Mouse (Mus musculus) neural tube, embryonic 12.5 days (tissue): ENCODE measurements around the gene Baiap2. TPM values are rescaled to one million over a fixed set of nuclear protein-coding genes. Genes with fewer than 3 reads are reported as not detected.

ENCODE experiments used
- ATAC-seq: fragments of 200-750 bp; cut with Nextera tagmentation; 2 replicates; pipeline ENCODE4 v1.8.0; 2017; ENCODE audit warnings: low read depth, mild to moderate bottlenecking, moderate TSS enrichment, moderate library complexity; ENCODE audit not compliant: low FRiP score
- H3K27ac ChIP-seq: fragments of 300-500 bp; sonication (generic); 2 replicates; pipeline ENCODE4 v1.5.1; 2016
- H3K27me3 ChIP-seq: fragments of 300-500 bp; sonication (generic); replicated peaks from 2 replicates; pipeline ENCODE4 v1.6.1; 2016; ENCODE audit warnings: mild to moderate bottlenecking
- H3K36me3 ChIP-seq: fragments of 300-500 bp; sonication (generic); 2 replicates; pipeline ENCODE4 v1.6.1; 2016; ENCODE audit warnings: mild to moderate bottlenecking
- H3K4me1 ChIP-seq: fragments of 300-500 bp; sonication (generic); 2 replicates; pipeline ENCODE4 v1.6.1; 2016
- H3K4me2 ChIP-seq: fragments of 300-500 bp; sonication (generic); replicated peaks from 2 replicates; pipeline ENCODE4 v1.6.1; 2016; ENCODE audit warnings: mild to moderate bottlenecking
- H3K4me3 ChIP-seq: fragments of 300-500 bp; sonication (generic); 2 replicates; pipeline ENCODE4 v1.5.1; 2016
- H3K9ac ChIP-seq: fragments of 300-500 bp; sonication (generic); 2 replicates; pipeline ENCODE4 v1.6.1; 2016; ENCODE audit warnings: mild to moderate bottlenecking
- H3K9me3 ChIP-seq: fragments of 300-500 bp; sonication (generic); 2 replicates; pipeline ENCODE4 v1.6.1; 2016; ENCODE audit warnings: mild to moderate bottlenecking
- WGBS: fragments of 180-500 bp; shearing (Covaris S2); methylation state at CpG from one replicate; pipeline ENCODE4 v1.1.7; 2016; 5-methylcytosine and 5-hydroxymethylcytosine counted together
- polyA plus RNA-seq: library from polyadenylated mRNA; unstranded; fragments of >200 nt; fragmentation: Nextera tagmentation; extraction: Ambion mirVana; gene quantifications from 2 replicates; pipeline ENCODE4 v1.2.1, GENCODE M21; 2016

The Baiap2 gene
- polyA plus RNA-seq, 1 experiment from 2014 or later = 11.8 TPM

DNA sequence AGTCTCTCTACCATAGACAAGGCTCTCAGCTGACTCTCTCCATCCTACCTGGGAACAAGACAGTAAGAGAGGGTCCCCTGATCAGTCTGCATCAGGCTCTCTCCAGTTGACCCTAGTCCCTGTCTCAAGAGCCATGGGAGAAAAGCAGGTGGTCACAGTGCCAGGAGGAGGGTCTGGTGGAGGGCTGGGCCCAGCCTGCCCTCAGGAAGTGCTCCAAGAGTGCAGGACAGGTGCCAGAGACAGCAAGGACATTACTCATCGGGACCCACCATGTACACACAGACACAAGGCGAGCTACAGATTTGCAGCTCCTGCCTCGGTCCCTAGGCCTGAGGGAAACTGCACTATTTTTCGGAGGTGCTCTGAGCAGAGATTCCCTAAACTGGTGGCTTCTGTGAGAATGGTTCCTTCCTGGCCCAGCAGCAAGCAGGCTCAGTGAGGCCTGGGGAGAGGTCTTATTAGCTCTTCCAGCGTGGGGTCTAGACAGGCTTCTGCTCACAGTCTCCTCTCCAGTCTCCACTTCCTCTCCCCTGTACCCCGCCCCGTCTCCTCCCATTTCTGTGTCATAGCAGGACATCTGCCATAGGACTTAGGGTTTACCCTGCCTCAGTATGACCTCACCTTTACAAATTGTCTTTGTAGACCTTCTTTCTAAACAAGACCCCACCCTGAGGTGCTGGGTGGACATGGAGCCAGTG, 99.7 kb downstream of the Baiap2 start:
- WGBS = 74% methylated on average over 7 of the region's 7 CpGs

GRCm38 (mm10) chr11:120045341-120045740, 102.8 kb downstream of the Baiap2 start:
- Histone ChIP-seq H3K9me3 (no peaks in the 10 kb centered on the region), H3K4me2 (peak overlapping the region; percentile 98), H3K27me3 (peaks cover 36% of the 10 kb centered on the region), H3K36me3 (no peaks in the 10 kb centered on the region), H3K4me1 (peaks cover 36% of the 10 kb centered on the region), H3K27ac (no peak overlapping the region), H3K9ac (peak overlapping the region; percentile 83; the same call in 1 of the 2 replicates), H3K4me3 (peak overlapping the region; percentile 64; the same call in 1 of the 2 replicates)
- no peak for ATAC-seq
- 56% methylated on average over 4 of the region's 4 CpGs for WGBS

More for the DNA sequence above, 99.7 kb downstream of the Baiap2 start:
- H3K4me2 ChIP-seq = no peak overlapping the region
- no peak for ATAC-seq
- peaks cover 14% of the 10 kb centered on the region for H3K27me3 ChIP-seq
- peaks cover 25% of the 10 kb centered on the region; the same call in 1 of the 2 replicates for H3K4me1 ChIP-seq
- H3K27ac ChIP-seq = no peak overlapping the region
- no peak overlapping the region for H3K9ac ChIP-seq
- H3K4me3 ChIP-seq = no peak overlapping the region
- no peaks in the 10 kb centered on the region for H3K36me3 ChIP-seq
- H3K9me3 ChIP-seq = no peaks in the 10 kb centered on the region

GRCm38 (mm10) chr11:120045839-120046552, 103.4 kb downstream of the Baiap2 start:
- Histone ChIP-seq H3K4me2 (peak overlapping the region; percentile 98), H3K9ac (peak overlapping the region; percentile 83), H3K27me3 (peaks cover 36% of the 10 kb centered on the region), H3K36me3 (no peaks in the 10 kb centered on the region), H3K4me1 (peaks cover 38% of the 10 kb centered on the region), H3K9me3 (no peaks in the 10 kb centered on the region), H3K4me3 (peak overlapping the region; percentile 64), H3K27ac (0 out of 2 replicates have a peak overlapping the region, but pooled peaks have one; percentile 11)
- 52% methylated on average over 11 of the region's 11 CpGs for WGBS
- ATAC-seq = no peak

DNA sequence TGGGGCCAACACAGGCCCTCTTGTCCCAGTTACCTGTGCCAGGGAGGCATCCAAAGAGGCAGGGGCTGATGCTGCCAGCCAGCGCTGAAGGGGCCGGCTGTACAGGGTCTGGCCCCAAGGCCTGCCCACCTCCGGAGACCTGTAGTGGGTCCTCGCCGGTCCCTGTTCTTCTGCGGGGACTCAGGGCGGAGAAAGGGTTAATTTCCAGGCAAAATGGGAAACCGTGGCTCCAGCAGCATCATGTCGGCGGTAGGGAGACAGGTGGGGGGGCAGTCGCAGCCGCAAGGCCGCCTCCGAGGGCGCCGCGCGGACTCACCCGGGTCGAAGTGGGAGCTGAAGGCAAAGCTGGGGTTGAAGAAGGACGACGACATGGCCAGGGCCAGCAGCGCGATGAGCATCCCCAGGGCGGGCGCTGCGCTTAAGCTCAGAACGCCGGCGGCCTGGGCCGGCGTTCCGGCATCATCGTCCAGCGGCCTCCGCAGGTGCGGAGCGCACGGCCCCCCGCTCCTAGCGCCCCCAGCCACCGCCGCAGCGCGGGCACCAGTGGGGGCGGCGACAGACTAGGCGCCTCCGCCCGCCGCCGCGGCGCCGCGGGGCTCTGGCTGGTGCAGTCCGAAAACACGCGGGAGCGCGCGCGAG, 104.1 kb downstream of the Baiap2 start, which contains the start of gene Aatk:
Gene Aatk (minus strand): TSS at position 615 of the 639 bp plus-strand sequence.
- H3K27me3 ChIP-seq = peaks cover 36% of the 10 kb centered on the region
- H3K4me1 ChIP-seq = peaks cover 40% of the 10 kb centered on the region
- no peak for ATAC-seq

DNA sequence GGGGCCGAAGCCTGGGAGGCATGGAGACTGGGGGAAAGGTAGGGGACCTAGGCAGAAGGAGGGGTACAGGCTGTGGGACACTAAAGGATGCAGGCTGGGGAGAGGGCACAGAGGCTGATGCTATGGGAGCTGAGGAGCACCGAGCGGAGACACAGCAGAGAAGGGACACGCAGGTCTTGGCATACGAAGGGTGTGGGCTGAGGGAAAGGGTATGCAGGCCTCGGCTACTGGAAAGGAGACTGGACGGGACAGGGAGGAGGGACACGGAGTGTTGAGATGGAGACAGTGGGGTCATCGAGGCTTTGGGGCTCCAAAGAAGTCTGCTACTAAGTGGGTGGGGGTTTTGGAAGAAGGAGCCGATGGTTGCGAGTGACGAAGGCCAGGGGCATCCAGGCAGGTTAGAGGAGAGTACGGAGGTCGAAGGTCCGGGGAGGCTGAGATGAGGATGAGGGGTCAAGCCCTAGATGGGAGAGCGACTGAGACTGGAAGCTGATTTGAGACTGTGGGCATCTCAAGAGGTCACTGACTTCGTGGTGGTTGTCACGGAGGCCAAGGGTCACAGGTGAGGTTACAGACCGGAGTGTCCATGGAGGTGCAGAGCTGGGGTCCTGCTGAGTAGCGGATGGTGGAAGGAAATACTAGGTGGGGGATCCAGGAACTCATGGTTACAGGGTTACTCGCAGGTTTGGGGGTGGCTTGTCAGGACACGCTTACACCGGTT, 105.1 kb downstream of the Baiap2 start:
- no peaks in the 10 kb centered on the region for H3K36me3 ChIP-seq
- H3K4me1 ChIP-seq = peaks cover 38% of the 10 kb centered on the region
- H3K4me2 ChIP-seq = peak overlapping the region; percentile 98
- ATAC-seq = peak; percentile 38
- H3K9ac ChIP-seq = peak overlapping the region; percentile 83
- H3K4me3 ChIP-seq = peak overlapping the region; percentile 64
- H3K9me3 ChIP-seq = no peaks in the 10 kb centered on the region
- WGBS = 9% methylated on average over 23 of the region's 23 CpGs
- H3K27me3 ChIP-seq = peaks cover 36% of the 10 kb centered on the region
- H3K27ac ChIP-seq = no peak overlapping the region

More for the DNA sequence above, 104.1 kb downstream of the Baiap2 start, which contains the start of gene Aatk:
- Histone ChIP-seq H3K27ac (0 out of 2 replicates have a peak within 1 kb of the TSS, but pooled peaks have one; percentile 11), H3K9ac (peak within 1 kb of the TSS; percentile 83), H3K9me3 (no peaks in the 10 kb centered on the region), H3K4me2 (peak within 1 kb of the TSS; percentile 98), H3K4me3 (peak within 1 kb of the TSS; percentile 64), H3K36me3 (no peaks in the 10 kb centered on the region)
- under 1% methylated on average over 62 of the region's 63 CpGs for WGBS

- Histone ChIP-seq H3K4me1 (peaks cover 38% of the 10 kb centered on the region), H3K4me2 (peak overlapping the region; percentile 98), H3K9ac (peak overlapping the region; percentile 83), H3K27ac (no peak overlapping the region), H3K9me3 (no peaks in the 10 kb centered on the region), H3K36me3 (no peaks in the 10 kb centered on the region), H3K4me3 (peak overlapping the region; percentile 64), H3K27me3 (peaks cover 36% of the 10 kb centered on the region)
- WGBS = 2% methylated on average over 21 of the region's 23 CpGs
- no peak for ATAC-seq
Measured at GRCm38 (mm10) chr11:120048252-120048556, 105.6 kb downstream of the Baiap2 start.

DNA sequence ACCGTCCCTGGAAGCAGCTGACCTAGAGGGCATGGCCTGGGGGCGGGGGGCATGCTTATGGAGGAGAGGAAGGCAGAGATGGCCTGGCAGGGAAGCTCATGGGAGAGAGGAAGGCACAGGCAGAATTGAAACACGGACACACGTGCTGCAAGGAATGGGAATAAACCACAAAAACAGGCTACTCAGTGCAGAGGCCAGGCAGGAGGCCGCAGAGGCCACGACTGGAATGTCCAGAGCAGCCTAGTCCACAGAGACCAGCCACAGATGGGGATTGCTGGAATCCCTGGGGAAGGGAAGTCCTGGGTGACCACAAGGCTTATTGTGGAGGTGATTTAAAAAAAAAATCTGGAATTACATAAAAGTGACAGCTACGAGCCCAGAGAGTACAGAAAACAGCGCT, 106.5 kb downstream of the Baiap2 start:
- no peak for ATAC-seq
- peaks cover 36% of the 10 kb centered on the region for H3K27me3 ChIP-seq
- H3K27ac ChIP-seq = no peak overlapping the region
- H3K9ac ChIP-seq = no peak overlapping the region
- no peaks in the 10 kb centered on the region for H3K9me3 ChIP-seq
- 80% methylated on average over 8 of the region's 8 CpGs for WGBS
- H3K4me3 ChIP-seq = no peak overlapping the region
- H3K36me3 ChIP-seq = no peaks in the 10 kb centered on the region
- no peak overlapping the region for H3K4me2 ChIP-seq
- H3K4me1 ChIP-seq = peaks cover 38% of the 10 kb centered on the region

GRCm38 (mm10) chr11:120051124-120051811, 108.7 kb downstream of the Baiap2 start:
- no peak for ATAC-seq
- no peak overlapping the region for H3K9ac ChIP-seq
- no peak overlapping the region for H3K4me2 ChIP-seq

DNA sequence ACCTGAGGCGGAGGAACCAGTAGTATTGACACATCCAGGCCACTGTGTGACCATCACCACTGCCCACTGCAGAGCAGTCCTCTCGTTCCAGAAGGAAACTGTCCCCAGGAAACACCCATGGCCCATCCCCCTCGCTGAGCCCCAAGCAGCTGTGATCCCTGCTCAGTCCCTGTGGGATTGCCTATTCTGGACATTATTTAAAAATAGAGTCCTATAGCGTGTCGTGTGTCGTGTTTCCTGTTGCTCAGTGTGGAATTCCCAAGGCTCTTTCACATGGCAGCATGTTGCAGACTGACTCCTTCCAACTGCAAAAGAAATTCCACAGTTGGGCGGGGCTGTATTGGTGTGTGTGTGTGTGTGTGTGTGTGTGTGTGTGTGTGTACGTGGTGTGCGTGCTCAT, 109.7 kb downstream of the Baiap2 start:
- Histone ChIP-seq H3K4me1 (peaks cover 25% of the 10 kb centered on the region), H3K27me3 (peaks cover 23% of the 10 kb centered on the region), H3K4me2 (no peak overlapping the region), H3K4me3 (no peak overlapping the region), H3K9me3 (no peaks in the 10 kb centered on the region), H3K9ac (no peak overlapping the region), H3K36me3 (no peaks in the 10 kb centered on the region), H3K27ac (no peak overlapping the region)
- ATAC-seq = no peak
- WGBS = 78% methylated on average over 9 of the region's 9 CpGs

More at GRCm38 (mm10) chr11:120051124-120051811, 108.7 kb downstream of the Baiap2 start:
- WGBS = 40% methylated on average over 14 of the region's 14 CpGs
- Histone ChIP-seq H3K27ac (no peak overlapping the region), H3K4me1 (peaks cover 31% of the 10 kb centered on the region), H3K9me3 (no peaks in the 10 kb centered on the region), H3K4me3 (no peak overlapping the region), H3K27me3 (peaks cover 28% of the 10 kb centered on the region), H3K36me3 (no peaks in the 10 kb centered on the region)

- H3K9me3 ChIP-seq = no peaks in the 10 kb centered on the region
Measured at GRCm38 (mm10) chr11:120053846-120054245, 111.3 kb downstream of the Baiap2 start.

DNA sequence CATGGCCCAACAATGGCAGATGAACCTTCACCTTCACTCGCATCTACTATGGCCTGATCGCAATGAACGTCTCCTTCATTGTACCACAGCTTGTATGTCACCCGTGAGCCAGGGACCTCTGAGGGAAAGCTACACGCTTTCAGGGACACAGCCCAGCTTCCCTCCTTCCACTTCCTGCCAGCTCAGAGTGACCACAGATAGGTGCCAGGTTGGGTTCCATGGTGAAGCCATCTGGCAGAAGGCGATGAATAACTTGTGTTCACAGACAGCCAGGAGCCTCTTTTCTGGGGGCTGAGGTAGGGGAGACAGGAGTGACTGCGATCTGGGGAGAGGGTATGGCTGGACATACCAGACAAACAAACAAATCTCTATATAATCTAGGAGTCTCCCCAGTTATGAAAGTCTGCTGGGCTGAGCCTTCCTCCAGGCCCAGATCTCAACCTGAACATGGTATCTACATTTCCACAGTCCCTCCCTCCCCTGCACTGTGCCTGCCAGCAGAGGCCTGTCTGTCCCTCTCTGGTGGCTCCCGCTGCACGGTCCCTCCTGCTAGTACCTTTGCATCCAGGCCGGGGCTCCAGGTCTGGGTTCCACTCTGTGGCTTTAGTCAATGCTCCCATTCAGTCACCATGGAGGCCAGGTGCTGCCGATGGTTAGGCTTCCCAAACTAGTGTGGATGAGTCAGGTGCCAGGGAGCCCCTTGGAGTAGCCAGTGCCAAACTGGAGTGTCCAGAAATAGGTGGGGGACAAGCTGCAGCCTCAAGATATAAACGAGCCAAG, 113.6 kb downstream of the Baiap2 start:
- H3K36me3 ChIP-seq = no peaks in the 10 kb centered on the region
- no peak overlapping the region for H3K4me3 ChIP-seq
- no peaks in the 10 kb centered on the region for H3K9me3 ChIP-seq
- H3K27me3 ChIP-seq = no peaks in the 10 kb centered on the region
- H3K4me2 ChIP-seq = no peak overlapping the region
- peaks cover 6% of the 10 kb centered on the region; the same call in 1 of the 2 replicates for H3K4me1 ChIP-seq
- no peak overlapping the region for H3K9ac ChIP-seq
- ATAC-seq = no peak
- H3K27ac ChIP-seq = no peak overlapping the region
- 91% methylated on average over 12 of the region's 12 CpGs for WGBS

More at GRCm38 (mm10) chr11:120053846-120054245, 111.3 kb downstream of the Baiap2 start:
- Histone ChIP-seq H3K4me1 (peaks cover 9% of the 10 kb centered on the region), H3K27me3 (peaks cover 7% of the 10 kb centered on the region), H3K9ac (no peak overlapping the region), H3K27ac (no peak overlapping the region), H3K36me3 (no peaks in the 10 kb centered on the region), H3K4me2 (no peak overlapping the region), H3K4me3 (no peak overlapping the region)
- WGBS = 82% methylated on average over 4 of the region's 4 CpGs
- ATAC-seq = no peak
